Mouse (Mus musculus) liver, adult 2 months (tissue): ENCODE data around the gene C5ar2.

Experiments used
- CTCF ChIP-seq: fragments of 200-500 bp; IDR thresholded peaks from 2 replicates; pipeline ENCODE4 v1.5.1; 2011; ENCODE audit warnings: low read depth, low read length, control low read depth
- POLR2A ChIP-seq: fragments of 200-500 bp; IDR thresholded peaks from 2 replicates; pipeline ENCODE4 v1.6.1; 2011; ENCODE audit warnings: low read length, control low read depth; ENCODE audit not compliant: insufficient read depth; ENCODE audit errors: extremely low read depth

DNA sequence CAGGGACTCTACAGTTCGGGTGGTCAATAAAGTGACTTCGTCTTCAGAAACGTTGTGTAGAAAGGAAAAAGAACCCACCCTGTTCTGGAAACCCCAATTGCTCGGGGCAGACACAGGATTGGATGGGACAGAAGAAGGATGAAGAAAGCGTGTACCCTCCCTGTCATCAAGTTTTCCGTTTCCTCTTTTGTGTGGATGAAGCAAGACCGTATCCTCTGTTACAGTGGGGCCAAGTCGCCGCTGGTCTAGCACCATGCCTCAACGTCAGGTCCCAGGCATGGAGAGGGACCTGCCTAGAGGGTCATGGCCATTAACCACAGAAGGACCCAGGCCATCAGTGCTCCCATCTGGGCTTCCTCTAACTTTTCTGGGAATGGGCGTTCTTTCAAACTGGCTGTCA is 13.9 kb upstream of the C5ar2 start:
- TF ChIP-seq POLR2A = no peak
- TF ChIP-seq CTCF = no peak
